Mouse (Mus musculus): ENCODE results near the gene Fam102a. TPM values are rescaled to one million over a fixed set of nuclear protein-coding genes. Genes with fewer than 3 reads are reported as not detected.

The Fam102a gene
- polyA plus RNA-seq, 1 experiment from 2014 or later, result 8.3 TPM

DNA sequence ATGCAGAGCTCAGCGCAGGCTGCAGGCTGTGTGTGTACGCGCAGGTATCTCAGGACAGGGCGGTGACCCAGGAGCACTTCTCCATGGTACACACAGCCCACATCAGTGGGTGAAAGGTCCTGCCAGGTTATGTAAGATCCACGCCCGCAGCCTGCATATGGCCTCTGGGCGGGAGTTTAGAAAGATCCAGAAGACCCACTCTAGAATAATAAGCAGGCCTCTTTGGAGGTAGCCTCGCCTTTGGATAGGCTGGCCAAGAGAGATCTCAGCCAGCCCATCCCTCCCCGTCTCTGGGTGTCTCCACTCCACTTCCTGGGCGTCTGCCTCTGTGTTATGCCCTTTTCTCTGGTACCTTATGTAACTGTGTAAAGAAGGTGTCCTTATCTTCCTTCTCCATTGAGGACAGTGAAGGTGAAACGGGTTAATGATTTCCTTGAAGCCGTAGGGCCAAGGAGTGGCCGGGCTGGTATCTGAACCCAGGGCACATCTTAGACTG is 10.5 kb upstream of the Fam102a start:
- no peaks in the 10 kb centered on the region for H3K36me3 ChIP-seq
- H3K27me3 ChIP-seq (ENCODE audit: insufficient read depth, poor library complexity, severe bottlenecking), result 0 out of 2 replicates have a peak, but pooled peaks cover 5% of the 10 kb centered on the region
- WGBS, result 86% methylated on average over 13 of the region's 13 CpGs
- H3K27ac ChIP-seq, result no peak overlapping the region
- no peak overlapping the region for H3K4me3 ChIP-seq
- DNase-seq (ENCODE audit: low spot score), result no peak
- peaks cover 22% of the 10 kb centered on the region for H3K4me1 ChIP-seq
- no peaks in the 10 kb centered on the region for H3K9me3 ChIP-seq

DNA sequence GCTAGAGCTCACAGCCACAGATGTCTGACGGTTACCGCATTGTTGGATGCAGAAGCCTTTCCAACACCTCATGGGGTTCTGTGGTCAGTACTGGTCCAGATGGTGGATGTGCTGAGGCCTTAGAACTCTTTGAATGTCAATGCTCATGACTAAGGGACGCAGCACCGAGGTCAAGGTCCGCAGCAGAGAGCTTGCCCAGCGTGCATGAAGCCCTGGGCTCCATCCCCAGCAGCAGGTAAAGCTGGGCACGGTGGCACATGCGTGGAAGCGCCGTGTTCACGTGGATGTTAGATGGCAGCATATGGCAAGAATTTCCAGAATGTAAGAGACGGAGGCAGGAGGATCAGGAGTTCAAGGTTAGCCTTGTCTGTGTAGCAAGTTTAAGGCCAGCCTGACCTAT is 9.3 kb upstream of the Fam102a start:
- no peak overlapping the region for H3K4me3 ChIP-seq
- no peak for DNase-seq (ENCODE audit: low spot score)
- 86% methylated on average over 12 of the region's 12 CpGs for WGBS

DNA sequence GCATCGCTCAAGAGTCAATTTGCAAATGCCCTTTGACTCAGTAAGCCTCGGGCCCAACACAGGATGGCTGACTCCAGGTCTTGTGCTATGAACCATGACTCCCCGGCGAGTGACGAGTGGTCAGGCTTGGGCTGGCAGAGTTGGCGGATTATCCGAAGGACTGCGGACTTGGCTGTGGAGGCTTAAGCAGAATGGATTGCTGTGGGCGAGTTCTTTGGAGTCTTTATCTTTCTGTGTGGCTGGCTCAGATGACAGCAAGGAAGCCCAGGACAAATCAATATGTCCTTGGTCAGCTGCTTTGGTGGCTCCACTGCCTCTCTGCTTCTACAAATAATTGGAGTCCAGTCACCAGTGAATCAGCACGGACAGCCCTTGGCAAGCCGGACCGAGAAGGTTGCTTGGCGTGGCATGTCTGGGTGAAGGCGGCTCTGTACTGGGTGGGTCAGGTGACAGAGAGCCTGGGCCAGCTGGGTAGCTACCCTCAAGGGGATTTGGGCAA is 7.6 kb upstream of the Fam102a start:
- DNase-seq (ENCODE audit: low spot score), result no peak
- no peaks in the 10 kb centered on the region for H3K36me3 ChIP-seq
- no peak overlapping the region for H3K4me3 ChIP-seq
- peaks cover 17% of the 10 kb centered on the region for H3K4me1 ChIP-seq
- no peaks in the 10 kb centered on the region for H3K9me3 ChIP-seq
- 0 out of 2 replicates have a peak, but pooled peaks cover 5% of the 10 kb centered on the region for H3K27me3 ChIP-seq (ENCODE audit: insufficient read depth, poor library complexity, severe bottlenecking)
- WGBS, result 81% methylated on average over 14 of the region's 14 CpGs
- no peak overlapping the region for H3K27ac ChIP-seq

More for the DNA sequence above, 9.3 kb upstream of the Fam102a start:
- no peaks in the 10 kb centered on the region for H3K36me3 ChIP-seq
- peaks cover 22% of the 10 kb centered on the region for H3K4me1 ChIP-seq
- H3K27ac ChIP-seq, result no peak overlapping the region
- H3K27me3 ChIP-seq (ENCODE audit: insufficient read depth, poor library complexity, severe bottlenecking), result 0 out of 2 replicates have a peak, but pooled peaks cover 5% of the 10 kb centered on the region
- H3K9me3 ChIP-seq, result no peaks in the 10 kb centered on the region

DNA sequence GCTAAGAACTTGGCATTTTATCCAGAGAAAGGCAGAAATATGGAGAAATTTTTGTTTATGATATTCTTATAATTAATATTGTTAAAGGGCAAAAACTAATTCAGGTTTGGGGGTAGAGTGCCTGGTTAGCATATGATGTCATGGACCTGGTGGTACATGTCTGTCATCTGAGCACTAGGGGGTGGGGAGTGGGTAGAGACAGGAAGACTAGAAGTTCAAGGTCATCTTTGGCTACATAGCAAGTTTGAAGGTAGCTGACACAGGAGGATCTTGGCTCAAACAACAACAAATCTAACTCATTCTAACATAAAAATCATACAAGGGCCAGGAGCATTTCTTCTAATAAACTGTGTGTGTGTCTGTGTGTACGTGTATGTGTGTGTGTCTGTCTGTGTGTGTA is 6.8 kb upstream of the Fam102a start:
- DNase-seq (ENCODE audit: low spot score), result no peak
- H3K4me1 ChIP-seq, result peaks cover 16% of the 10 kb centered on the region; the same call in 1 of the 2 replicates
- WGBS, result 79% methylated on average over 1 of the region's 1 CpGs
- H3K27ac ChIP-seq, result no peak overlapping the region
- 0 out of 2 replicates have a peak, but pooled peaks cover 5% of the 10 kb centered on the region for H3K27me3 ChIP-seq (ENCODE audit: insufficient read depth, poor library complexity, severe bottlenecking)
- no peaks in the 10 kb centered on the region for H3K9me3 ChIP-seq
- no peaks in the 10 kb centered on the region for H3K36me3 ChIP-seq
- no peak overlapping the region for H3K4me3 ChIP-seq

DNA sequence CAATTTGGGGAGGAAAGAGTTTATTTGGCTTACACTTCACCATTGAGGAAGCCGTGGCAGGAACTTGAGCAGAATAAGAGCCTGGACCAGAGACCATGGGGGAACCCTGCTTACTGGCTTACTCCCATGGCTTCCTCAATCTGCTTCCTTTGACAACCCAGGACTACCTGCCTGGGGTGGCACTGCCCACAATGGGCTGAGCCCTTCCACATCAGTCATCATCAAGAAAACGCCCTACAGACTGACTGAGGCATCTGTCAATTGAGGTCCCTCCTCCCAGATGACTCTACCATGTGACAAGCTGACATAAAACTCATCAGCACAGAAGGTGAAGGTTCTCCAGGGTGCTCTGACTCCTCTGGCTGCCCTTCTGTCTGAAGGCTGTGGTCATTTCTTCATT is 4.7 kb upstream of the Fam102a start:
- no peak overlapping the region for H3K4me3 ChIP-seq
- no peaks in the 10 kb centered on the region for H3K9me3 ChIP-seq
- no peak for DNase-seq (ENCODE audit: low spot score)
- H3K4me1 ChIP-seq, result peaks cover 32% of the 10 kb centered on the region
- no peaks in the 10 kb centered on the region for H3K36me3 ChIP-seq
- no peak overlapping the region for H3K27ac ChIP-seq
- WGBS, result 77% methylated on average over 2 of the region's 2 CpGs
- 0 out of 2 replicates have a peak, but pooled peaks cover 5% of the 10 kb centered on the region for H3K27me3 ChIP-seq (ENCODE audit: insufficient read depth, poor library complexity, severe bottlenecking)

DNA sequence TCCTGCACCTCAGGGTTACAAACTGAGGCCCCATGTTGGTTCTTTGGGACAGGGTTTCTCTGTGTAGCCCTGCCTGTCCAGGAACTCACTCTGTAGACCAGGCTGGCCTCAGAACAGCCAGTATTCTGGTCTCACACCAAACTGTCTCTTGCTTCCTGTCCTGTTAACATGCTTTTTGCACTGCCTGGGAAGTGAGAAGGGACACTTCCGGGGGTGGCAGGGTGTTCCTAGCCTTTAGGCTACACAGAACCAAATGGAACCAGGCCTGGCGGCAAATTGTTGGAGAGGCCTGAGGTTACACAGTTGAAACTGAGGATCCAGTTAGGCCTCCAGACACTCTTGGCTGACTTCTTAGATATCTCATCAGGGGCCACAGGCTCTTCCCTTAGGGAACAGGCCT is 2.0 kb upstream of the Fam102a start:
- Histone ChIP-seq H3K27me3 (ENCODE audit: insufficient read depth, poor library complexity, severe bottlenecking) (no peaks in the 10 kb centered on the region), H3K36me3 (no peaks in the 10 kb centered on the region), H3K27ac (peak overlapping the region; percentile 17; the same call in 1 of the 2 replicates), H3K4me1 (peaks cover 47% of the 10 kb centered on the region), H3K9me3 (no peaks in the 10 kb centered on the region), H3K4me3 (0 out of 2 replicates have a peak overlapping the region, but pooled peaks have one; percentile 8)
- DNase-seq (ENCODE audit: low spot score), result no peak
- WGBS, result 84% methylated on average over 2 of the region's 2 CpGs

DNA sequence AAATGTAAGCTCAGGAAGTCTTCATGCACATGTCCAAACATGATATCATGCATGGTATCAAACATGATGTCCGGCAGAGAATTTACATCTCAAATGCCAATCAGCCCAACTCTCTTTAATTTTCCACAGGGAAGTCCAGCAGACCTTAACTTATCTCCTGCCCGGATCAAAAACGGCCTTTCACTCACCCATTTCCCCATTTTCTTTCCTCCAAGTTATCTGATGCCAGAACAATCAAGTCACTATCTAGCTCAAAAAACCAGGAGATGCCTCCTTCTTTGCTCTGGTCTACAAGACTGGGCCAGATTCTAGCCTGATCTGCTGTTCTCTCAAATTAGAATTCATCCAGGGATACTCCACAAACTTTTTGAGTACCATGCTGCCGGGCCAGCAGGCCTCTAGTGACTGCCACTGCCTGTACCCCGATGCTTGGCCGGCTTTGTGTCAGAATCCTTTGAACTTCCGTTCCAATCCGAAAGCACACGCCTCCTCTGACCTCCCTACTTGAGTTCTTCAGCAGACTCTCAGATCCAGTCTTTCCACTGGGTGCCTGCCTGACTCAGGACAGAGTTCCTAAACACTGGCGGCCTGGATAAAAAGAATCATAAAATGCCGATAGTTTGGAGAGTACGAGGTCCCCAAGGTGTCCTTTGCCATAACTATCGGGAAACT is 935 bp upstream of the Fam102a start:
- peak; percentile 83 for DNase-seq (ENCODE audit: low spot score)
- Histone ChIP-seq H3K36me3 (no peaks in the 10 kb centered on the region), H3K4me3 (peak overlapping the region; percentile 88), H3K27ac (peak overlapping the region; percentile 89), H3K4me1 (peaks cover 52% of the 10 kb centered on the region), H3K9me3 (no peaks in the 10 kb centered on the region), H3K27me3 (ENCODE audit: insufficient read depth, poor library complexity, severe bottlenecking) (no peaks in the 10 kb centered on the region)
- WGBS, result 8% methylated on average over 13 of the region's 13 CpGs

DNA sequence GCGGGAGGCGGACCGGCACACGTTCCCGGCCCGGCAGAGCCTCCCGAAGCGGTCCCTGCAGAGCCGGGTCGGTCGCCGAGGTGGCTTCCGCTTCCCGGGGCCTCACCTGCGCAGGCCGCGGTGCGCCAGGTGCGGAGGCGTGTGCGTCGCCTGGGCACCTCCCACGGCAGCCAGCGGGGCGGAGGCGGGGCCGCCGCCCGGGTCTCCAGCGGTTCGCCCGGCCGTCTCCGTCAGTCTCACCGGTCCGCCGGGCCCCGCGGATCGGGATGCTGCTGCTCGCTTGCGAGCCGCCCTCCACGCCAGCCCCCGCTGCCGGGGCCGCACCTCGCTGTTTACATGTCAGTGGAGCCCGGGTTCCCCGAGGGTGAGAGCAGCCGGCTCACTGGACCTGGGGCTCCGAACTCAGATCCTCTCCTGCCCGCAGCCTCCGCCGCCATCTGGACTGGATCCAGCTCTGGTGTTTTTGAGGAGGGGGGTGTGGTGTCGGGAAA is 414 bp downstream of the Fam102a start:
- DNase-seq (ENCODE audit: low spot score), result peak; percentile 80
- peaks cover 62% of the 10 kb centered on the region for H3K4me1 ChIP-seq
- no peaks in the 10 kb centered on the region for H3K27me3 ChIP-seq (ENCODE audit: insufficient read depth, poor library complexity, severe bottlenecking)
- H3K36me3 ChIP-seq, result no peaks in the 10 kb centered on the region
- peak overlapping the region; percentile 88 for H3K4me3 ChIP-seq
- under 1% methylated on average over 56 of the region's 56 CpGs for WGBS
- peak overlapping the region; percentile 89 for H3K27ac ChIP-seq
- no peaks in the 10 kb centered on the region for H3K9me3 ChIP-seq

DNA sequence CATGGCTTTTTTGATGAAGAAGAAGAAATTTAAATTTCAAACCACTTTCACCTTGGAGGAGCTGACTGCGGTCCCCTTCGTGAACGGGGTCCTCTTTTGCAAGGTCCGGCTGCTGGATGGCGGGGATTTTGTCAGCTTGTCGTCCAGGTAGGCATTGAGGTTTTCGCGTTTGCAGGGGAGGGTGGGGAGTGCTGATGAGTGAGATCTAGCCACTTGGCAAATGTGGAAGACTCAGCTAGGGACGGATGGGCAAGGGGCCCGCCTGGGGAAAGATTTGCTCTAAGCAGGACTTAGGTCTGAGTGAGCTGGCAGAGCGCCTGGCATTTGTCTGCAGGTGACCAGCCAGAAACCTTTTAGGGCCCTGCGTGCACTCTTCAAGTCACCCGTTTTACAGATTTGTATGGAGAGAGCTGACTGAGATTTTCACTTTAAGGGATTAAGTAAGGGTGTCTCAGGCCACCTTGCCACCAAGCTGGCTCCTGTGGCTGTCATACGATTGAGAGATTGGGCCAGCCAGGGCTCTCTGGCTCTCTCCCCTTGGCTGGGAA is 1.0 kb downstream of the Fam102a start:
- H3K36me3 ChIP-seq, result no peaks in the 10 kb centered on the region
- DNase-seq (ENCODE audit: low spot score), result no peak
- no peaks in the 10 kb centered on the region for H3K27me3 ChIP-seq (ENCODE audit: insufficient read depth, poor library complexity, severe bottlenecking)
- H3K9me3 ChIP-seq, result no peaks in the 10 kb centered on the region
- 2% methylated on average over 14 of the region's 14 CpGs for WGBS
- H3K4me3 ChIP-seq, result peak overlapping the region; percentile 88
- peak overlapping the region; percentile 89 for H3K27ac ChIP-seq
- H3K4me1 ChIP-seq, result peaks cover 63% of the 10 kb centered on the region

DNA sequence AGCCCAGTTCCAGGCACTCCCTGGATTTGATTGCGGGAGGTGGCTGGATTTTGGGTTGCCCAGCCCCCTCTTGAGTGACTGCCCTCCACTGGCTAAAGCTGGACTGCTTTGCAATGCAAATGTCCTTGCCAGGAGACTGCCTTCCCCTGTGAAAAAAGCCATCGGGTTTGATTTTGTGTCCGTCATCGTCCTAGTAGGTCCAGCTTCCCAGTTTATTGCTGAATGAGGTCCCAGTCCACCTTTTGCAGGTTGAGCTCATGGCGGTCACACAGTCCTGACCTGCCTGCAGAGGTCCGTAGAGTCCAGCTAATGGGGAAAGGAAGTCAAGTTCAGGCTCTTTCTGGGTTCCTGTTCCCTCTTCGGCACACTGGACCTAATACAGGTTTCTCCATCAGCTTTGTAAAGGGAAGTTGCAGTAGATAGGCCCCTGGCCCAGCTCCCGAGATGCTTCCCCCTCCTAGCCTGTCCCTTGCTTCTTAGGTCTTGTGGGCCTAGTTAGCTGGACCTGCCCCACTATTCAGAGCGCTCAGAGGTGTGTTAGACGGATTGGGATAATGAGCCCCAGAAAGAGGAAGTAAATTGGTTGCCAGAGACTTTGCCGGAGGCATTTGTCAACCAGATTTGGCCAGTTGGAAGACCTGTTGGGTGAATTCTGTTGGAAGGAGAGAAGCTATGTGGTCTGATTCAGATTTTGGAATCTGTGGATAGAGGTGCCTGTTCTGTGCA is 1.7 kb downstream of the Fam102a start:
- H3K27me3 ChIP-seq (ENCODE audit: insufficient read depth, poor library complexity, severe bottlenecking), result no peaks in the 10 kb centered on the region
- H3K36me3 ChIP-seq, result 0 out of 2 replicates have a peak, but pooled peaks cover 2% of the 10 kb centered on the region
- no peak for DNase-seq (ENCODE audit: low spot score)
- 6% methylated on average over 11 of the region's 11 CpGs for WGBS
- H3K9me3 ChIP-seq, result no peaks in the 10 kb centered on the region
- H3K27ac ChIP-seq, result peak overlapping the region; percentile 89
- H3K4me3 ChIP-seq, result peak overlapping the region; percentile 88
- peaks cover 68% of the 10 kb centered on the region for H3K4me1 ChIP-seq

DNA sequence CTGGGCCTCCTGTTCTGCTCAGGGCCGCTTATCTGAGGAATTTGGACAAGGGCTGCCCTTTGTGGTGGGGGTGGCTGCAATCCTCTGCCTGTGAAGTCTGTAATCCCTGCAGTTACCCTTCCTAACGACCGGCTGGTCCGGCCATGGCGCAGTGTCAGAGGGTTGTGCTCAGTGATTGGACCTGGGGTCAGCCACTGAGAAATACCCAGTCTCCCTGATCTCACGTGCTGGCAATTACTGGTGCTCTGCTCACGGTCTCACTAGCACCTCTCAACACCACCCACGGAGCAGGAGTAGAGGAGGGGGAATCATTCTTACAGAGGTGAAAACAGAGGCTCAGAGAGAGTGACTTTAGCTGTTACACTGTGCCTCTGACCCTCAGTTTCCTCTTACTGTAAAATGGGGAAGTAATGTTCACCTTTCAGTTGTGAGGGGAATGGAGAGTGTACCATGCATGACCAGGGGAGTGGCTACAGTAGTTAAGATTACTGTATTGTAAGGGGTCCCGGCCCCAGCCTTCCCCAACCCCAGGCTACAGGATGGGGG is 2.3 kb downstream of the Fam102a start:
- DNase-seq (ENCODE audit: low spot score), result peak; percentile 83
- Histone ChIP-seq H3K27me3 (ENCODE audit: insufficient read depth, poor library complexity, severe bottlenecking) (no peaks in the 10 kb centered on the region), H3K4me3 (peak overlapping the region; percentile 88), H3K27ac (peak overlapping the region; percentile 89), H3K4me1 (peaks cover 68% of the 10 kb centered on the region), H3K9me3 (no peaks in the 10 kb centered on the region), H3K36me3 (0 out of 2 replicates have a peak, but pooled peaks cover 2% of the 10 kb centered on the region)
- WGBS, result 8% methylated on average over 9 of the region's 9 CpGs

DNA sequence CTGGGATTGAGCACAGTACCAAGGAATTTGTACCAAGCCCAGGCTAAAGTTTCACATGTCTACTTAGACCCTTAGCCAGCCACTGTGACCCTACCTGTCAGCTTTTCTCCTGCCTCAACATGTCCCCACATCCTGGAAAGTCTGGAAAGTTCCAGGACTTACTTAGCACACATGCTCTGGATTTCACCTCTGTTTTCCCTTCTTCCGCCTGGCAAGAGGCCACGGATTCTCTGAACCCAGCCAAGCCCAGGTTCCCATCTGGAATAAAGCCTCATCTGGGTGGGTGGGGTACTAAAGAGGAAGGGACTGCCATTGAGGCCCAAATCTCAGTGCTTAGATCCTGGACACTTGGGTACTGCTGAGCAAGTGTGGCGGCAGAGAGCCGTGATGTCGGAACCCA is 2.8 kb downstream of the Fam102a start:
- peak overlapping the region; percentile 89 for H3K27ac ChIP-seq
- H3K4me3 ChIP-seq, result peak overlapping the region; percentile 88
- H3K4me1 ChIP-seq, result peaks cover 68% of the 10 kb centered on the region
- no peaks in the 10 kb centered on the region for H3K9me3 ChIP-seq
- DNase-seq (ENCODE audit: low spot score), result no peak
- 80% methylated on average over 5 of the region's 5 CpGs for WGBS
- 0 out of 2 replicates have a peak, but pooled peaks cover 2% of the 10 kb centered on the region for H3K36me3 ChIP-seq
- H3K27me3 ChIP-seq (ENCODE audit: insufficient read depth, poor library complexity, severe bottlenecking), result no peaks in the 10 kb centered on the region
